Mouse (Mus musculus): ENCODE results near the gene Clcnkb.

DNA sequence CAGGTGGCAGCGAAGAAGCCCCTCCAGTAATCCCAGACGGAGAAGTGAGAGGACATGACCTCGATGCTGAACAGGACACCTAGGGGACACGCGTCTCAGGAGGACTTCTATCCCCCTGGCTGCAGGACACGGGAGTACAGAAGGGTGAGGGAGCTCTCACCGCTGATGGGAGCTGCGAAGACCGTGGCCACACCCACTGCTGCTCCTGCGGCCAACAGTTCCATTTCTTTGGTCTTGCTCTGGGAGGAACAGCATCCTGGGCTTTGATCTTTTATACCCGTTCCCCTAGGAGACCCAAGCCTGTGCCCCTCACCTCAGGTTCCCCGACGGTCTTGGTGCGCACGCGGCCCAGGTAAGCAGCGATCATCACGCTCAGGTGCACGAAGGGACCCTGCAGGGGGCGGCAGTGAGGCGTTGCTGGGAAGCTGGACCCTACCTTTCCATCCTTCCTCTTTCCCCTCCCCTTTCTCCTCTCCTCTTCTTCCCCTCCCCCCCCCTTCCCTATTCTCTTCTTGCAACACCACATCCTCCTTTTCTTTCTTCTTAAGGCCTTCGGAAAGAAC is 4.3 kb downstream of the Clcnkb start:
- TF ChIP-seq CTCF (IDR thresholded peaks at IDR 0.05) (peak; percentile 41; the same call in 1 of the 2 replicates), EP300 (IDR thresholded peaks at IDR 0.05) (no peak)
